In the genomic region with DNA sequence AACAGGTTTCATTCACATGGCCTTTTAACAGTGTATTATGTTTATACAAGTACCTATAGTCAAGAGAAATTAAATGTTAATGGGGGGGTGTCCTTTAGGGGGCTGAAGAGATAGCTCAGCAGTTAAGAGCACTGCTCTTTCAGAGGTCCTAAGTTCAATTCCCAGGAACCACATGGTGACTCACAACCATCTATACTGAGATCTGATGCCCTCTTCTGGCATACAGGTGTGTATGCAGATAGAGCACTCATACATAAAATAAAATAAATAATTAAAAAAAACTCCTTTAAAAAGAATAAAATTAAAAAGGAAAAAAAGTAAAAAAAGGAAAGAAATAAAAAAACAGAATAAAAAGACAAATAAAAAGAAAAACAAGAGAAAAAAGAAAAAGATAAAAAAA, we compare ENCODE assay signal across 1 mouse cellular context.
TF ChIP-seq lines count a peak whose summit lies in the region.

No protein-coding gene starts in this region.

TF ChIP-seq in CH12.LX, 34 proteins besides CTCF, POLR2A, EP300 and RAD21 (continued from another document):
- no peak for TF ChIP-seq KAT2A (IDR thresholded peaks at IDR 0.05; ENCODE audit: insufficient replicate concordance, low read length)
- no peak for TF ChIP-seq TBP (conservative IDR thresholded peaks at IDR 0.05; ENCODE audit: low read depth, low read length)
- TF ChIP-seq MAZ (IDR thresholded peaks at IDR 0.05; ENCODE audit: low read depth, low read length) = no peak
- no peak for TF ChIP-seq MAX (IDR thresholded peaks at IDR 0.05; ENCODE audit: low read length)
- no peak for TF ChIP-seq SIN3A (IDR thresholded peaks at IDR 0.05; ENCODE audit: low read length)
- 0 out of 2 replicates have a peak, but pooled peaks have one; percentile 54 for TF ChIP-seq MYC (IDR thresholded peaks at IDR 0.05; ENCODE audit: low read depth, low read length)
